Mouse (Mus musculus) spleen, adult 18-20 months (tissue): ENCODE data around the gene Aldh8a1.
"Not testable (repeated sequence)": the region's sequence is repeated elsewhere in the genome, so short reads cannot be mapped to it uniquely, and the experiment has no call there.

ENCODE experiments used
- DNase-seq, 2 experiments: peaks; one replicate each; pipeline ENCODE4 v3.0.0; 2022; ENCODE audit warnings: mixed read lengths in 2 of 2

Gene Aldh8a1

GRCm38 (mm10) chr10:21369586-21369985, 7.5 kb upstream of the Aldh8a1 start:
- no peak for DNase-seq

- no peak for DNase-seq
Measured at GRCm38 (mm10) chr10:21372271-21372670, 4.8 kb upstream of the Aldh8a1 start.

GRCm38 (mm10) chr10:21378196-21378944, 1.3 kb downstream of the Aldh8a1 start:
- DNase-seq = peak in 1 of 2 experiments; percentile 10

- no peak for DNase-seq
Measured at GRCm38 (mm10) chr10:21382914-21383313, 5.8 kb downstream of the Aldh8a1 start.

- no peak for DNase-seq
Measured at GRCm38 (mm10) chr10:21385111-21385663, 8.1 kb downstream of the Aldh8a1 start.

GRCm38 (mm10) chr10:21389075-21389474, 12.0 kb downstream of the Aldh8a1 start:
- no peak for DNase-seq

GRCm38 (mm10) chr10:21390440-21390839, 13.3 kb downstream of the Aldh8a1 start:
- DNase-seq = no peak

- no peak for DNase-seq
Measured at GRCm38 (mm10) chr10:21391286-21391685, 14.2 kb downstream of the Aldh8a1 start.

GRCm38 (mm10) chr10:21393390-21393789, 16.3 kb downstream of the Aldh8a1 start:
- DNase-seq = no peak

GRCm38 (mm10) chr10:21395426-21396139, 18.5 kb downstream of the Aldh8a1 start:
- no peak for DNase-seq

GRCm38 (mm10) chr10:21398873-21399425, 21.9 kb downstream of the Aldh8a1 start:
- not testable (repeated sequence) for DNase-seq

- DNase-seq = no peak
Measured at GRCm38 (mm10) chr10:21399622-21400021, 22.5 kb downstream of the Aldh8a1 start.

GRCm38 (mm10) chr10:21400031-21400430, 22.9 kb downstream of the Aldh8a1 start:
- no peak for DNase-seq

GRCm38 (mm10) chr10:21400453-21400852, 23.4 kb downstream of the Aldh8a1 start:
- DNase-seq = no peak

GRCm38 (mm10) chr10:21401259-21401658, 24.2 kb downstream of the Aldh8a1 start:
- no peak for DNase-seq

GRCm38 (mm10) chr10:21404822-21405221, 27.7 kb downstream of the Aldh8a1 start:
- DNase-seq = no peak

- DNase-seq = no peak
Measured at GRCm38 (mm10) chr10:21405707-21406534, 28.8 kb downstream of the Aldh8a1 start.

GRCm38 (mm10) chr10:21410711-21411110, 33.6 kb downstream of the Aldh8a1 start:
- no peak for DNase-seq

- no peak for DNase-seq
Measured at GRCm38 (mm10) chr10:21411621-21412205, 34.6 kb downstream of the Aldh8a1 start.

GRCm38 (mm10) chr10:21415031-21415430, 37.9 kb downstream of the Aldh8a1 start:
- DNase-seq = no peak

GRCm38 (mm10) chr10:21416184-21416583, 39.1 kb downstream of the Aldh8a1 start:
- no peak for DNase-seq

GRCm38 (mm10) chr10:21419188-21419587, 42.1 kb downstream of the Aldh8a1 start:
- DNase-seq = peak in 1 of 2 experiments; percentile 13
